Mouse (Mus musculus): ENCODE measurements at regions not wholly inside any gene's neighbourhood (a gene's known extent, or its start where the extent isn't known, plus 50 kb on each side); places are given as distances from the start of the nearest gene placed in this dataset.

- TF ChIP-seq CTCF (IDR thresholded peaks at IDR 0.05; ENCODE audit: low read depth) (peak; percentile 36; the same call in 1 of the 2 replicates), EP300 (optimal IDR thresholded peaks at IDR 0.05) (no peak)
These were observed 988.1 kb upstream of the Adcyap1 start for GRCm38 (mm10) chr17:92210730-92211129.
